Mouse (Mus musculus): ENCODE measurements at regions not wholly inside any gene's neighbourhood (a gene's known extent, or its start where the extent isn't known, plus 50 kb on each side); places are given as distances from the start of the nearest gene placed in this dataset.

DNA sequence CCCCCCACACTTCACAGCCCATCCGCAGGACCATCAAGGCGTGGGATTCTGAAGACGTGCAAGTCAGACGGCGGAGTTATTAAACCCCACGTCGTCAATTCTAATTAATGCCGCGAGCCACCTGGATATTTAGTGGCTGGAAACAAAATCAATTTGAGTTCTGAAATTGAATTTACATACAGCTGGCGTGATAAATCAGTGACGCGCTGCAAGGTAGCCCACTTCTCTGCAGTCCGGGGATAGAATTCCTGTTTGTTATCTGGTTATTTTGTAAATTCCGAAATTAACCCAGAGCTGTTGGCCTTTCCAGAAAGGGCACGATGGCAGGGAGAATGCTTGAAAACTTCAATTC lies 215.1 kb upstream of the Gm10131 start:
- TF ChIP-seq POLR2A (IDR thresholded peaks at IDR 0.05; ENCODE audit: low read depth, low read length) (no peak), CTCF (IDR thresholded peaks at IDR 0.05; ENCODE audit: extremely low read depth, insufficient read length, insufficient replicate concordance, low read depth, low read length) (no peak)
